Mouse (Mus musculus) G1E (cell line): ENCODE results near the gene Tmcc1.

Experiments used
- CTCF ChIP-seq: IDR thresholded peaks from 2 replicates; pipeline ENCODE4 v1.5.1; 2012; ENCODE audit warnings: low read depth, low read length, inconsistent platforms, mixed read lengths
- GATA1 ChIP-seq: IDR thresholded peaks from 2 replicates; pipeline ENCODE4 v1.6.1; 2012; ENCODE audit warnings: borderline replicate concordance, low read length, inconsistent platforms, mixed read lengths
- POLR2AphosphoS5 ChIP-seq: IDR thresholded peaks from 2 replicates; pipeline ENCODE4 v1.6.1; 2012; ENCODE audit warnings: low read depth, low read length, inconsistent platforms; ENCODE audit not compliant: insufficient replicate concordance
- TAL1 ChIP-seq: conservative IDR thresholded peaks from 2 replicates; pipeline ENCODE4 v1.6.1; 2012; ENCODE audit warnings: low read depth, low read length, inconsistent platforms, mixed read lengths

- peak; percentile 50 for TF ChIP-seq CTCF
- TF ChIP-seq TAL1: no peak
- no peak for TF ChIP-seq GATA1
- TF ChIP-seq POLR2AphosphoS5: no peak
Measured at GRCm38 (mm10) chr6:116007561-116008173, 185.6 kb downstream of the Tmcc1 start.
